Mouse (Mus musculus): ENCODE measurements around the gene Rufy4.

GRCm38 (mm10) chr1:74181462-74181861 is 56.1 kb downstream of the Rufy4 start:
- TF ChIP-seq CTCF (IDR thresholded peaks at IDR 0.05; ENCODE audit: control insufficient read depth, insufficient read depth, low read length) (no peak), POLR2A (IDR thresholded peaks at IDR 0.05; ENCODE audit: borderline replicate concordance, control insufficient read depth, low read depth, low read length) (no peak)
